Mouse (Mus musculus): Measurements from ENCODE around the gene Rasgrf2. TPM values are rescaled to one million over a fixed set of nuclear protein-coding genes. Genes with fewer than 3 reads are reported as not detected.

Gene Rasgrf2
- polyA plus RNA-seq, 1 experiment from 2014 or later = 0.19 TPM

DNA sequence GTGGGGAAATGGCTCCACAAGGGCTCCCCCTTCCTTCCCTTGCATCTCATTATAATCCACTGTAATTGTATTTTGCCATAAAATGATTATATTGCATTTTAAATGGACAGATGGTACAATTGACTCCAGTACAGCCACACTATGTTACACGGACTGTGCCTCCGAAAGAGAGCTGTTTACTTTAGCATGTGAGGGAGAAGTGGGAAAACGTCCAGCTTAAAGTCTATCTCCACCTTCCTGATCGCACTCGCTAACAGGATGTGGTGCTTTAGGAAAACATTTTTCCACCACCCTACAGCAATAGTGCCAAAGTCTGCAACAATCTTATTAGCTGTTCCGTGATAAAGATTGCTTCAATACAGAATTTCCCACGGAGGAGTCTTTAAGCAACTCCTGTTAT is 27.2 kb downstream of the Rasgrf2 start:
- Histone ChIP-seq H3K9ac (no peak overlapping the region), H3K9me3 (no peaks in the 10 kb centered on the region), H3K27ac (no peak overlapping the region), H3K36me3 (no peaks in the 10 kb centered on the region), H3K4me2 (replicated peaks) (no peak overlapping the region), H3K4me1 (no peaks in the 10 kb centered on the region), H3K27me3 (no peaks in the 10 kb centered on the region), H3K4me3 (no peak overlapping the region)
- ATAC-seq (ENCODE audit: low FRiP score, low read depth) = no peak
- 68% methylated on average over 7 of the region's 7 CpGs for WGBS

DNA sequence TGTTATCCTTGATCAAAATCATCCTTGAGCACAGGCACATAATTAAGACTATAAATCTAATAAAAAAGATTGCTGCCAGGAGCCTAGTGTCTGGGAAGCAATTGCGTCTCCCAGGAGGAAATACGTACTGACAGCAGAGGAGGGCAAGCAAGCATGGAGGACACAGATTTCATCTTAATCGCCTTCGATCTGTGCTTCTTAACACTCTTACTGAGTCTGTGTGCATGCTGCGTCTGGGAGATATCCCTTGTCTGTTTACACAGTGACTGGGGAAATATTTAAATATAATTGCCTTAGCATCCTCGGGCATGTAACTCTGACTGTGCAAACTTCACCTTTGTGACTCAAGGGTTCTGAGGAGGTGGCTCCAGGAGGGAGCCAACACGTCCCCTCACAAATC is 33.0 kb downstream of the Rasgrf2 start:
- Histone ChIP-seq H3K27ac (no peak overlapping the region), H3K9me3 (0 out of 2 replicates have a peak, but pooled peaks cover 5% of the 10 kb centered on the region), H3K27me3 (no peaks in the 10 kb centered on the region), H3K36me3 (no peaks in the 10 kb centered on the region), H3K9ac (no peak overlapping the region), H3K4me2 (replicated peaks) (no peak overlapping the region), H3K4me1 (no peaks in the 10 kb centered on the region), H3K4me3 (no peak overlapping the region)
- 76% methylated on average over 7 of the region's 7 CpGs for WGBS
- no peak for ATAC-seq (ENCODE audit: low FRiP score, low read depth)

DNA sequence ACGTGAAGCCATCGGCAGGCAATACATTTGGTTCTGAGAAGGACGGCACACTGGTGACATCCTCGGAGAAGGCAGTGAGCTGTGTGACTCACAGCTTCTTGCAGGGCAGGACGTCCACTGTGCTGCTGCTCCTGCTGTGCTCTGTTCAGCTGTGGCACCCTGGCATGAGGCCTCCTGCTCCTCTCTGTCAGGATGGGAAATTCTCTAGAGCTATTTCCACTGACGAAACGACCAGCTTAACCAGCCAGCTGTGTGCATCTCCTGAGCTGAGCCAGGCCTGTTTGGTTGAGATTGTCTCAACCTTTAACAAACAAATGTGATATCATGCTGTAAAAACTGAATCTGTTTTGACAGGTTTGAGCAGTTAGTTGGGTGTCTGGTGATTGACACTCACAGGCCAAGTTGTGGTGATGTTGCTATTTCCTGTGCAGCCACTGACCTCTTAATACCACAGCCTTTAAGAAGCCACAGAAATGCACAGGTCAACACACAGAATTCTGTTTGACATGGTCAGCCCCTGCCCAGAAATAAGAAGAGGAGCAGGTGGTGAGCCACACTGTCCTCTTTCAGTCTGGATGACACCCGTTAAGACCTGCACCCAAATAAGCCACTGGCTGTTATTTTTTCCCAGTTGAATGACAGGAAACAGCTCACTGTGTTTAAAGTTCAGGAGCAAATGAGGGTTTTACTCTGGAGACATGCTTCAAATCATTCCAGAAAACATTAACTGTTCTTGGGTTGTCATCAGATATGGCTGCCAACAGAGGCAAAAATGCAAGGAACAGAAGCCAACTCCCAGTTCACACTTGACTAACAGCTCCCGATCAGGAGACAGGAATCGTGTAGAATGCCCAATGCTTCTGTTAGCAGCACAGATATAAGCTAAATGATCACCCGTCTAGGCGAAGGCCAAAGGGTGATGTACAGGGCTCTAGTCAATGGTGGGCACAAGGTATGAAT is 36.0 kb downstream of the Rasgrf2 start:
- peaks cover 12% of the 10 kb centered on the region; the same call in 1 of the 2 replicates for H3K9me3 ChIP-seq
- no peaks in the 10 kb centered on the region for H3K27me3 ChIP-seq
- H3K4me2 ChIP-seq (replicated peaks) = no peak overlapping the region
- H3K9ac ChIP-seq = no peak overlapping the region
- ATAC-seq (ENCODE audit: low FRiP score, low read depth) = no peak
- no peaks in the 10 kb centered on the region for H3K36me3 ChIP-seq
- no peak overlapping the region for H3K27ac ChIP-seq
- no peaks in the 10 kb centered on the region for H3K4me1 ChIP-seq
- H3K4me3 ChIP-seq = no peak overlapping the region
- 66% methylated on average over 12 of the region's 12 CpGs for WGBS

DNA sequence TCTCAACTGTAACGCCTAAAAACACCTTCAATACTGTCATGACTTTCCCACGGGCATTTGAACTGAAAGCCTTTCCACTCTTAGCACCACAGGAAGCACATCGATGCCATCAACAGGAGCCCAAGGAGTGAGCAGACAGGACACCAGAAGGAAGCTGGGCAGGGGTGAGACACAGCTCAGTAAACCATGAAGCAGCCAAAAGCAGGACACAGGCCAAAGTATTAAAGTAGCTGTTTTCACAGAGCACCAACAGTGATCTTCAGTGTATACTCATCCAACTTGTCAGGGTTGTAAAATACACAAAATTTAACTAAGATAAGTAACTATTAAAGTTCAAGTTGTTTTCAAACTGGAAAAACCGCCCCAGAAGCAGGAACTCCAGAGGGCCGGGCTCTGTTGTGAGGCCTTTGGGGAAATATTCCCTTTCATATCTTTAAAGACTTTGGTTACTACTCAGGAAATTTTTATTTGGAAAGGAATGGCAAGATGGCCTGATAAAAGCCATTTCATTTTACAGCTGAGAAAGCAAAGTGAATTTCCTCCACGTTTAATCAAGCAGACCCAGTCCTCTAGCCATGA is 37.7 kb downstream of the Rasgrf2 start:
- H3K4me2 ChIP-seq (replicated peaks) = no peak overlapping the region
- no peak overlapping the region for H3K4me3 ChIP-seq
- WGBS = 78% methylated on average over 6 of the region's 6 CpGs
- H3K27me3 ChIP-seq = no peaks in the 10 kb centered on the region
- H3K27ac ChIP-seq = no peak overlapping the region
- H3K9ac ChIP-seq = no peak overlapping the region
- peaks cover 12% of the 10 kb centered on the region; the same call in 1 of the 2 replicates for H3K9me3 ChIP-seq
- ATAC-seq (ENCODE audit: low FRiP score, low read depth) = no peak
- no peaks in the 10 kb centered on the region for H3K36me3 ChIP-seq
- no peaks in the 10 kb centered on the region for H3K4me1 ChIP-seq

DNA sequence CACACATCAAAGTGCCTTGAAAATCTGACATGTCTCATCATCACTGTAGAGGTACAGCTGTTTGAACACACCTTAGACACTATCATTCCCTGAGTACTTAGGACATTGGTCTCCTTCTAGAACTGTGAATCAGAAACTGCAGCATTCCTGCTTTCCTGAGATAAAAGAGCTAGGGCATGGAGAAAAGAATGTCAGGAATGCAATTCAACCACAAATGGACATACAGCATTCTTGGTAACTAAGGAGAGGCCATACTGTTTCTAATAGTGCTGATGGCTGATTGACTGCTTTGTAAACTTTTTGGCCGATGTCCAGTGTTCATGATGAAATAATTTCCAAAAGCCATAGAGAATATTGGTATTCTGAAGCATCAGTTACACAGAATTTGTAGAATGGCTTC is 58.3 kb downstream of the Rasgrf2 start:
- Histone ChIP-seq H3K36me3 (no peaks in the 10 kb centered on the region), H3K9me3 (peaks cover 3% of the 10 kb centered on the region; the same call in 1 of the 2 replicates), H3K27me3 (no peaks in the 10 kb centered on the region), H3K9ac (no peak overlapping the region), H3K4me3 (no peak overlapping the region), H3K4me2 (replicated peaks) (no peak overlapping the region), H3K27ac (no peak overlapping the region), H3K4me1 (no peaks in the 10 kb centered on the region)
- ATAC-seq (ENCODE audit: low FRiP score, low read depth) = no peak
- 75% methylated on average over 1 of the region's 1 CpGs for WGBS

DNA sequence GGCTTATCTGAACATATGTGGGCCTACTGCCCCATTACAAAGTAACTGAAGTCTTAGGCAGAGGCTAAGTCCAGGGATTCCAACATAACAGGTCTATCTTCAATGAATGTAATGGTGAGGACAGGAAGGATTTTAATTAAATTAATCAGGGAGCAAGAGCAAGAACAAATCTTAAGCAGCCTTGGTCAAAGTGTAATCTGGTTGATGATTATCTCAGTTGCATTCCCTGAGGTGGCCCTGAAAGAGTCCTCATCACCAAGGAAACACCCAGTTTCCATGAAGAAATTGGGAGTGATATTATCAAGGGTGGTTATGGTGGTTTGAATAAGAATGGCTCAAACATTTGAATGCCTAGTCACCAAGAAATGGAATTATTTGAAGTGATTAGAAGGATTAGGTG is 62.8 kb downstream of the Rasgrf2 start:
- Histone ChIP-seq H3K4me3 (no peak overlapping the region), H3K9ac (no peak overlapping the region), H3K4me1 (no peaks in the 10 kb centered on the region), H3K27me3 (no peaks in the 10 kb centered on the region), H3K4me2 (replicated peaks) (no peak overlapping the region), H3K36me3 (no peaks in the 10 kb centered on the region), H3K9me3 (no peaks in the 10 kb centered on the region), H3K27ac (no peak overlapping the region)
- ATAC-seq (ENCODE audit: low FRiP score, low read depth) = no peak

DNA sequence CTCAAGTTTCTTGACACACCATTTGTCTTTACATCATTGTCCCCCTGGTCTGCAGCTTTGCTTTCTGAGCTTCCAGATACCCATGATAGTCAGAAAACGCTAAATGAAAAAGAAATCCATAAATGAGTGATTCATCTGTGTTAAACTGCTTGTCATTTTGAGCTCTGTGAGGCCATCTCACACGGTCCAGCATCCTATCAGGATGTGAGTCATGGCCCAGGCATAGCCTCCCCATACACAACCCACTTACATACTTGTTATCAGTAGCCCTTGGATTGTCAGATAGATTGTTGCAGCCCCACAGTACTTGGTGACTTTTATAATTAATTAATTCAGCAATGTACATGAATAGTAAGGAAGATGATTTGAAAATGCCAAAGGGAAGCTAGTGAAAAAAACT is 63.6 kb downstream of the Rasgrf2 start:
- no peaks in the 10 kb centered on the region for H3K27me3 ChIP-seq
- no peaks in the 10 kb centered on the region for H3K4me1 ChIP-seq
- ATAC-seq (ENCODE audit: low FRiP score, low read depth) = no peak
- no peak overlapping the region for H3K9ac ChIP-seq
- no peak overlapping the region for H3K4me3 ChIP-seq
- H3K36me3 ChIP-seq = no peaks in the 10 kb centered on the region
- H3K27ac ChIP-seq = no peak overlapping the region
- H3K9me3 ChIP-seq = no peaks in the 10 kb centered on the region
- no peak overlapping the region for H3K4me2 ChIP-seq (replicated peaks)
- 80% methylated on average over 2 of the region's 2 CpGs for WGBS

DNA sequence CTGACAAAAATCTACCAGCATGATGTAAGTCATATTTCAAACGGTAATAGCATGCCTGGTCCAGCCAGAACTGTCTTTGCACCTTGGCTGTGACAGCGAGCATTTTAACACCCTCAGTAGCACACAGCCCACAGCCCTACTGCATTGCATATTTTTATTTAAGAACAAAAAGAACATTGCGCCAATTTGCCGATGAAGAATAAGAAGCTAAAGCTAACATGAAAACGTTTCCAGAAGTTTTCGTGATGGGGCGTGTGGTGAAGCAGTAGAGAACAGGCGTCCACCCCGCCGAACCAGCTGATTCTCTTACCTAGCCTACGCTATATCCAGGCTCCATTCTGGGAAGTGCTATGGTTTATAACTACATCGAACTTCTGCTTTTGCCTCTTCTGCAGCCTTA is 77.7 kb downstream of the Rasgrf2 start:
- no peak for ATAC-seq (ENCODE audit: low FRiP score, low read depth)
- H3K9me3 ChIP-seq = 0 out of 2 replicates have a peak, but pooled peaks cover 2% of the 10 kb centered on the region
- no peak overlapping the region for H3K4me3 ChIP-seq
- H3K27me3 ChIP-seq = no peaks in the 10 kb centered on the region
- no peak overlapping the region for H3K27ac ChIP-seq
- H3K4me1 ChIP-seq = no peaks in the 10 kb centered on the region
- H3K4me2 ChIP-seq (replicated peaks) = no peak overlapping the region
- 90% methylated on average over 12 of the region's 12 CpGs for WGBS
- no peaks in the 10 kb centered on the region for H3K36me3 ChIP-seq
- no peak overlapping the region for H3K9ac ChIP-seq

DNA sequence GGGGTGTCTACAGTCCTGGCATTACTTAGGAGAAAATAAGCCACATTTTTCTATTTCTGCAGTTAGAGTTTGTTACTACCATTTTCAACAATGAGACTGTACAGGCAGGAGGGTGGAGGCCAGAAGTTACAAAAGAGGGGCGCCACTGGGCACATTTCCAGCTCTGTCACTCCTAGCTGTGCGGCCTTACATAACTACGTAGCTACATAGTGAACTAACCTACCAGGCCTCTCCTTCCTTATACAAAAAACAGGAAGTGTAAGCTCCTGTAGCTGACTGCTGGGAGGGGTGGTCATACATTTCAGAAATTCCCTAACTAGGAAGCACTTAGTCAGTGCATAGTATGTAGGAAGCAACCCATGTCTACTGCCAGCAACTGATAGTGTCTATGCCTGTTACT is 78.5 kb downstream of the Rasgrf2 start:
- Histone ChIP-seq H3K9me3 (0 out of 2 replicates have a peak, but pooled peaks cover 2% of the 10 kb centered on the region), H3K9ac (no peak overlapping the region), H3K27ac (no peak overlapping the region), H3K4me2 (replicated peaks) (no peak overlapping the region), H3K4me3 (no peak overlapping the region), H3K27me3 (no peaks in the 10 kb centered on the region), H3K4me1 (no peaks in the 10 kb centered on the region), H3K36me3 (no peaks in the 10 kb centered on the region)
- WGBS = 87% methylated on average over 3 of the region's 3 CpGs
- no peak for ATAC-seq (ENCODE audit: low FRiP score, low read depth)

DNA sequence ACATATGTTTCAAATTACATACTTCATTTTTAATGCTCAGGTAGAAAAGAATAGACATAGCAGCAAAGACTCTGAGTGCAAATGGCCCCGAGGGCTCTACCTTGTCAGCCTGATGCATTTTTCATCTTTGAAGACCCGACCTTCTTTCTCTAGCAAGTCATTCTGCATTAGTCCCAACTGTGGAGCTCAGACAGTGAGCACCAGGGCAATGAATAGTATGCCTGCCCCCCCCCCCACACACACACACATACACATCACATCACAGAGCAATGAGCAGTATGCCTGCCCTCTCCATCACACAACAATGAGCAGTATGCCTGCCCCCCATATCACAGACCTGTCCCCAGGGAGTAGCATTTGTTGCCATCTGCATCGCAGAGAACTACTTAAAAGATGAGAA is 80.2 kb downstream of the Rasgrf2 start:
- H3K27ac ChIP-seq = no peak overlapping the region
- 52% methylated on average over 3 of the region's 3 CpGs for WGBS
- no peaks in the 10 kb centered on the region for H3K27me3 ChIP-seq
- ATAC-seq (ENCODE audit: low FRiP score, low read depth) = no peak
- 0 out of 2 replicates have a peak, but pooled peaks cover 2% of the 10 kb centered on the region for H3K9me3 ChIP-seq
- H3K4me1 ChIP-seq = no peaks in the 10 kb centered on the region
- H3K4me2 ChIP-seq (replicated peaks) = no peak overlapping the region
- no peak overlapping the region for H3K9ac ChIP-seq
- no peak overlapping the region for H3K4me3 ChIP-seq
- no peaks in the 10 kb centered on the region for H3K36me3 ChIP-seq

DNA sequence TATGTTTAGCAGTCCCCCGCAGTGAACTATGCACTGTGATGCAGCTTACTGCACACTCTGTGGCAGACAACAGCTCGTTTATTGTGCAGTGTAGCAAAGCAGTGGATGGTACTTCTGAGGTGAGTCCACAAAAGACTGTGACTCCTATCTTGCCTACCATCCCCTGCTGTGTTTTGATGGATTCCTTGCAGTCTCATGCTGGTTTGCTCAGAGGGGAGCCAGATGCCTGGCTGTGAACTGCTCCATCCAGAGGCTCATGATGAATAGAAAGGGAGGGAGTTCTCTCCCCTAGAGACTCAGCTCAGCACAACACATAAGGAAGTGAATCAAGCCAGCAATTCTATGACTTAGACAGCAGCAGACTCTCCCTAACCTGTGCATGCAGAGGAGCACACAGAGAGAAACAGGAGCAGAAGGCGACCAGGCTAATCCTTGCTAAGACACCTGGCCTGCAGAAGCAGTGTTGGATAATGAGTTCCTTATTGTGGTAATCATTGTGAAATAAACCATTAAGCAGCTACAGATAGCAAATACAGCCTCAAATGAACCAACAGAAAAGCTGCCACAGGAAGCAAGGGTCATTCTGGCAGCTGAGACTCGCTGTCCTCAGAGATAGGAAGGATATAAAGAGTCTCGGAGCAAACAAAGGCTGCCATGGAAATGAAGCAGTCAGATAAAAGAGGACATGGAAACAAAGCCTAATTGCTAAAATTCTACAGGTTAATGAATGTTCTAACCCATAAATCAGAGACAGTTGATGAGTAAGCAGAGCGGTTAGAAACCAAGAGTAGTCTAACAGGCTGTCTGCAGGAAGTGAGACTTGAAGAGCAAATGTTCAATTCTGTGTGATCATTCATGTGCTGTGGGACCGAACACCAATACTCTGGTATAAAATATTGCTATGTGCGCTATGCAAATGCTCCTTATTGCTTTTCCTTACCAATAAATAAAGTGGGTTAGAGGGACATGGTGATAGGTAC is 89.6 kb downstream of the Rasgrf2 start:
- H3K36me3 ChIP-seq = no peaks in the 10 kb centered on the region
- no peaks in the 10 kb centered on the region for H3K9me3 ChIP-seq
- 53% methylated on average over 8 of the region's 8 CpGs for whole genome bisulfite sequencing
- H3K4me2 ChIP-seq (replicated peaks) = no peak overlapping the region
- H3K9ac ChIP-seq = no peak overlapping the region
- 0 out of 2 replicates have a peak, but pooled peaks have one; percentile 28 for ATAC-seq (ENCODE audit: low FRiP score, low read depth)
- H3K27me3 ChIP-seq = no peaks in the 10 kb centered on the region
- no peak overlapping the region for H3K4me3 ChIP-seq
- H3K27ac ChIP-seq = no peak overlapping the region
- no peaks in the 10 kb centered on the region for H3K4me1 ChIP-seq
